Mouse (Mus musculus): ENCODE data around the gene Swsap1. TPM values are rescaled to one million over a fixed set of nuclear protein-coding genes. Genes with fewer than 3 reads are reported as not detected.
A peak's percentile ranks its signal among the peaks of the same experiment; 100 is the strongest.

Swsap1 gene
- polyA plus RNA-seq, 1 experiment from 2014 or later, result 5.4 TPM

- ATAC-seq (ENCODE audit: low FRiP score, low TSS enrichment), result peak; percentile 33; the same call in 1 of the 2 replicates
- WGBS, result 0% methylated on average over 15 of the region's 15 CpGs
- H3K27ac ChIP-seq (replicated peaks), result no peak overlapping the region
Observed at GRCm38 (mm10) chr9:21962010-21962409, 6.5 kb downstream of the Swsap1 start.

GRCm38 (mm10) chr9:21962416-21963059 is 7.0 kb downstream of the Swsap1 start:
- H3K27me3 ChIP-seq (ENCODE audit: control insufficient read depth, insufficient read depth, low read length), result no peaks in the 10 kb centered on the region
- DNase-seq (ENCODE audit: low spot score), result peak; percentile 78

More at GRCm38 (mm10) chr9:21962010-21962409, 6.5 kb downstream of the Swsap1 start:
- peak overlapping the region; percentile 44 for H3K4me3 ChIP-seq (ENCODE audit: low read depth, low read length)
- peak overlapping the region; percentile 31 for H3K9ac ChIP-seq (ENCODE audit: low read length)
- H3K36me3 ChIP-seq (ENCODE audit: control insufficient read depth, insufficient read depth, low read length), result no peaks in the 10 kb centered on the region
- H3K27me3 ChIP-seq (ENCODE audit: control insufficient read depth, insufficient read depth, low read length), result no peaks in the 10 kb centered on the region
- DNase-seq (ENCODE audit: low spot score), result no peak
- H3K4me2 ChIP-seq (replicated peaks; ENCODE audit: low read depth), result peak overlapping the region; percentile 90
- peaks cover 2% of the 10 kb centered on the region; the same call in 1 of the 2 replicates for H3K4me1 ChIP-seq (replicated peaks; ENCODE audit: control insufficient read depth, insufficient read depth)
- no peaks in the 10 kb centered on the region for H3K9me3 ChIP-seq (ENCODE audit: control insufficient read depth, low read length)
- TF ChIP-seq CTCF (IDR thresholded peaks at IDR 0.05; ENCODE audit: low read depth) (no peak), EP300 (optimal IDR thresholded peaks at IDR 0.05) (no peak)

GRCm38 (mm10) chr9:21963417-21963816 is 7.9 kb downstream of the Swsap1 start, which contains the start of gene Epor:
Gene Epor (minus strand): TSS chr9:21963506.
- H3K36me3 ChIP-seq (ENCODE audit: control insufficient read depth, insufficient read depth, low read length), result no peaks in the 10 kb centered on the region
- no peak for ATAC-seq (ENCODE audit: low FRiP score, low TSS enrichment)
- no peak within 1 kb of the TSS for H3K27ac ChIP-seq (replicated peaks)
- H3K9me3 ChIP-seq (ENCODE audit: control insufficient read depth, low read length), result no peaks in the 10 kb centered on the region
- WGBS, result 23% methylated on average over 8 of the region's 8 CpGs
- H3K4me3 ChIP-seq (ENCODE audit: low read depth, low read length), result peak within 1 kb of the TSS; percentile 44
- peak; percentile 56 for DNase-seq (ENCODE audit: low spot score)
- no peaks in the 10 kb centered on the region for H3K27me3 ChIP-seq (ENCODE audit: control insufficient read depth, insufficient read depth, low read length)
- H3K4me2 ChIP-seq (replicated peaks; ENCODE audit: low read depth), result peak within 1 kb of the TSS; percentile 90
- TF ChIP-seq EP300 (optimal IDR thresholded peaks at IDR 0.05), result no peak
- H3K4me1 ChIP-seq (replicated peaks; ENCODE audit: control insufficient read depth, insufficient read depth), result peaks cover 2% of the 10 kb centered on the region; the same call in 1 of the 2 replicates
- H3K9ac ChIP-seq (ENCODE audit: low read length), result peak within 1 kb of the TSS; percentile 31; the same call in 1 of the 2 replicates

More at GRCm38 (mm10) chr9:21962416-21963059, 7.0 kb downstream of the Swsap1 start:
- Histone ChIP-seq H3K4me2 (replicated peaks; ENCODE audit: low read depth) (peak overlapping the region; percentile 90), H3K36me3 (ENCODE audit: control insufficient read depth, insufficient read depth, low read length) (no peaks in the 10 kb centered on the region), H3K9ac (ENCODE audit: low read length) (peak overlapping the region; percentile 31; the same call in 1 of the 2 replicates), H3K4me3 (ENCODE audit: low read depth, low read length) (peak overlapping the region; percentile 44), H3K9me3 (ENCODE audit: control insufficient read depth, low read length) (no peaks in the 10 kb centered on the region), H3K4me1 (replicated peaks; ENCODE audit: control insufficient read depth, insufficient read depth) (peaks cover 2% of the 10 kb centered on the region; the same call in 1 of the 2 replicates), H3K27ac (replicated peaks) (no peak overlapping the region)
- TF ChIP-seq EP300 (optimal IDR thresholded peaks at IDR 0.05) (no peak), CTCF (IDR thresholded peaks at IDR 0.05; ENCODE audit: low read depth) (peak; percentile 33; the same call in 1 of the 2 replicates)
- WGBS, result 4% methylated on average over 34 of the region's 34 CpGs
- ATAC-seq (ENCODE audit: low FRiP score, low TSS enrichment), result peak; percentile 65

- TF ChIP-seq CTCF (IDR thresholded peaks at IDR 0.05; ENCODE audit: low read depth) (no peak), EP300 (optimal IDR thresholded peaks at IDR 0.05) (no peak)
- Histone ChIP-seq H3K4me1 (replicated peaks; ENCODE audit: control insufficient read depth, insufficient read depth) (no peaks in the 10 kb centered on the region), H3K27ac (replicated peaks) (no peak overlapping the region), H3K27me3 (ENCODE audit: control insufficient read depth, insufficient read depth, low read length) (no peaks in the 10 kb centered on the region), H3K36me3 (ENCODE audit: control insufficient read depth, insufficient read depth, low read length) (no peaks in the 10 kb centered on the region), H3K4me2 (replicated peaks; ENCODE audit: low read depth) (no peak overlapping the region), H3K9me3 (ENCODE audit: control insufficient read depth, low read length) (no peaks in the 10 kb centered on the region), H3K4me3 (ENCODE audit: low read depth, low read length) (no peak overlapping the region), H3K9ac (ENCODE audit: low read length) (no peak overlapping the region)
- DNase-seq (ENCODE audit: low spot score) (no peak), ATAC-seq (ENCODE audit: low FRiP score, low TSS enrichment) (no peak)
- WGBS, result 33% methylated on average over 6 of the region's 6 CpGs
Observed at GRCm38 (mm10) chr9:21968883-21969282, 13.3 kb downstream of the Swsap1 start.

GRCm38 (mm10) chr9:21969304-21969703 is 13.7 kb downstream of the Swsap1 start:
- no peak overlapping the region for H3K27ac ChIP-seq (replicated peaks)
- no peak for TF ChIP-seq EP300 (optimal IDR thresholded peaks at IDR 0.05)
- no peak for TF ChIP-seq CTCF (IDR thresholded peaks at IDR 0.05; ENCODE audit: low read depth)

GRCm38 (mm10) chr9:21976626-21977175 is 21.1 kb downstream of the Swsap1 start:
- TF ChIP-seq CTCF (IDR thresholded peaks at IDR 0.05; ENCODE audit: low read depth) (no peak), EP300 (optimal IDR thresholded peaks at IDR 0.05) (no peak)
- Histone ChIP-seq H3K27me3 (ENCODE audit: control insufficient read depth, insufficient read depth, low read length) (no peaks in the 10 kb centered on the region), H3K27ac (replicated peaks) (no peak overlapping the region), H3K9ac (ENCODE audit: low read length) (no peak overlapping the region), H3K9me3 (ENCODE audit: control insufficient read depth, low read length) (no peaks in the 10 kb centered on the region), H3K36me3 (ENCODE audit: control insufficient read depth, insufficient read depth, low read length) (no peaks in the 10 kb centered on the region), H3K4me1 (replicated peaks; ENCODE audit: control insufficient read depth, insufficient read depth) (no peaks in the 10 kb centered on the region), H3K4me2 (replicated peaks; ENCODE audit: low read depth) (no peak overlapping the region), H3K4me3 (ENCODE audit: low read depth, low read length) (no peak overlapping the region)
- DNase-seq (ENCODE audit: low spot score) (no peak), ATAC-seq (ENCODE audit: low FRiP score, low TSS enrichment) (no peak)
- 81% methylated on average over 9 of the region's 10 CpGs for WGBS

More at GRCm38 (mm10) chr9:21969304-21969703, 13.7 kb downstream of the Swsap1 start:
- Histone ChIP-seq H3K9ac (ENCODE audit: low read length) (no peak overlapping the region), H3K36me3 (ENCODE audit: control insufficient read depth, insufficient read depth, low read length) (no peaks in the 10 kb centered on the region), H3K4me1 (replicated peaks; ENCODE audit: control insufficient read depth, insufficient read depth) (no peaks in the 10 kb centered on the region), H3K4me2 (replicated peaks; ENCODE audit: low read depth) (no peak overlapping the region), H3K27me3 (ENCODE audit: control insufficient read depth, insufficient read depth, low read length) (no peaks in the 10 kb centered on the region), H3K4me3 (ENCODE audit: low read depth, low read length) (no peak overlapping the region), H3K9me3 (ENCODE audit: control insufficient read depth, low read length) (no peaks in the 10 kb centered on the region)
- DNase-seq (ENCODE audit: low spot score) (no peak), ATAC-seq (ENCODE audit: low FRiP score, low TSS enrichment) (no peak)
- 85% methylated on average over 4 of the region's 4 CpGs for WGBS
